Mouse (Mus musculus) midbrain, embryonic 14.5 days (tissue): ENCODE results near the gene D1Ertd622e. TPM values are rescaled to one million over a fixed set of nuclear protein-coding genes. Genes with fewer than 3 reads are reported as not detected.

ENCODE experiments used
- ATAC-seq: fragments of 200-750 bp; cut with Nextera tagmentation; 2 replicates; pipeline ENCODE4 v1.8.0; 2017; ENCODE audit warnings: moderate number of reproducible peaks, moderate library complexity; ENCODE audit not compliant: low FRiP score, low TSS enrichment
- DNase-seq: peaks from one replicate; pipeline ENCODE4 v3.0.0-alpha.2; 2015
- H3K27ac ChIP-seq: fragments of 300-500 bp; sonication (generic); replicated peaks from 2 replicates; pipeline ENCODE4 v1.5.1; 2014; ENCODE audit warnings: mild to moderate bottlenecking, low read depth, low read length, moderate library complexity
- H3K27me3 ChIP-seq: fragments of 300-500 bp; sonication (generic); 2 replicates; pipeline ENCODE4 v1.6.1; 2014; ENCODE audit warnings: low read length, control low read depth, mixed read lengths; ENCODE audit not compliant: control insufficient read depth, insufficient read depth
- H3K36me3 ChIP-seq: fragments of 300-500 bp; sonication (generic); 2 replicates; pipeline ENCODE4 v1.6.1; 2014; ENCODE audit warnings: low read length, control low read depth; ENCODE audit not compliant: control insufficient read depth, insufficient read depth
- H3K4me1 ChIP-seq: fragments of 300-500 bp; sonication (generic); 2 replicates; pipeline ENCODE4 v1.6.1; 2014; ENCODE audit warnings: mild to moderate bottlenecking, antibody characterized with exemption, low read length, control low read depth; ENCODE audit not compliant: control insufficient read depth, insufficient read depth
- H3K4me2 ChIP-seq: fragments of 300-500 bp; sonication (generic); 2 replicates; pipeline ENCODE4 v1.6.1; 2014; ENCODE audit warnings: mild to moderate bottlenecking, low read length, moderate library complexity
- H3K4me3 ChIP-seq: fragments of 300-500 bp; sonication (generic); replicated peaks from 2 replicates; pipeline ENCODE4 v1.5.1; 2014; ENCODE audit warnings: low read depth, low read length
- H3K9ac ChIP-seq: fragments of 300-500 bp; sonication (generic); replicated peaks from 2 replicates; pipeline ENCODE4 v1.6.1; 2014; ENCODE audit warnings: mild to moderate bottlenecking, low read length, moderate library complexity
- H3K9me3 ChIP-seq: fragments of 300-500 bp; sonication (generic); 2 replicates; pipeline ENCODE4 v1.6.1; 2016; ENCODE audit warnings: low read length, control low read depth, mixed read lengths; ENCODE audit not compliant: control insufficient read depth
- WGBS: fragments of 180-500 bp; shearing (Covaris S2); extraction: QIAGEN DNeasy Blood & Tissue Kit; methylation state at CpG from one replicate; pipeline ENCODE4 v1.1.7; 2014; 5-methylcytosine and 5-hydroxymethylcytosine counted together
- polyA plus RNA-seq: library from polyadenylated mRNA; unstranded; fragments of >200 nt; fragmentation: Nextera tagmentation; extraction: Ambion mirVana; gene quantifications from 2 replicates; pipeline ENCODE4 v1.2.1, GENCODE M21; 2014

The D1Ertd622e gene
- polyA plus RNA-seq, 1 experiment from 2014 or later, result 67.5 TPM

GRCm38 (mm10) chr1:97614531-97615462, 47.1 kb downstream of the D1Ertd622e start:
- no peak overlapping the region for H3K27ac ChIP-seq
- DNase-seq (no peak), ATAC-seq (no peak)
- no peaks in the 10 kb centered on the region for H3K9me3 ChIP-seq
- H3K4me3 ChIP-seq, result no peak overlapping the region
- 76% methylated on average over 11 of the region's 11 CpGs for WGBS
- no peaks in the 10 kb centered on the region for H3K36me3 ChIP-seq
- no peaks in the 10 kb centered on the region for H3K4me1 ChIP-seq
- H3K4me2 ChIP-seq, result no peak overlapping the region
- no peaks in the 10 kb centered on the region for H3K27me3 ChIP-seq
- no peak overlapping the region for H3K9ac ChIP-seq

- 67% methylated on average over 2 of the region's 2 CpGs for WGBS
- DNase-seq (no peak), ATAC-seq (no peak)
- no peak overlapping the region for H3K4me3 ChIP-seq
- H3K36me3 ChIP-seq, result no peaks in the 10 kb centered on the region
- H3K4me1 ChIP-seq, result no peaks in the 10 kb centered on the region
- H3K4me2 ChIP-seq, result no peak overlapping the region
- H3K9ac ChIP-seq, result no peak overlapping the region
- no peak overlapping the region for H3K27ac ChIP-seq
- H3K27me3 ChIP-seq, result no peaks in the 10 kb centered on the region
- no peaks in the 10 kb centered on the region for H3K9me3 ChIP-seq
These were observed 50.1 kb downstream of the D1Ertd622e start for GRCm38 (mm10) chr1:97611747-97612146.

GRCm38 (mm10) chr1:97603361-97603760, 58.5 kb downstream of the D1Ertd622e start:
- Histone ChIP-seq H3K4me1 (no peaks in the 10 kb centered on the region), H3K4me3 (no peak overlapping the region), H3K4me2 (no peak overlapping the region), H3K9ac (no peak overlapping the region), H3K27me3 (no peaks in the 10 kb centered on the region), H3K36me3 (no peaks in the 10 kb centered on the region), H3K27ac (no peak overlapping the region), H3K9me3 (no peaks in the 10 kb centered on the region)
- DNase-seq (no peak), ATAC-seq (no peak)
- 73% methylated on average over 1 of the region's 1 CpGs for WGBS

- Histone ChIP-seq H3K9ac (no peak overlapping the region), H3K27ac (no peak overlapping the region), H3K9me3 (no peaks in the 10 kb centered on the region), H3K4me3 (no peak overlapping the region), H3K4me1 (no peaks in the 10 kb centered on the region), H3K27me3 (no peaks in the 10 kb centered on the region), H3K36me3 (no peaks in the 10 kb centered on the region), H3K4me2 (no peak overlapping the region)
- DNase-seq, result no peak
- no peak for ATAC-seq
- WGBS, result 97% methylated on average over 2 of the region's 2 CpGs
These were observed 61.5 kb downstream of the D1Ertd622e start for GRCm38 (mm10) chr1:97600371-97600770.

GRCm38 (mm10) chr1:97599101-97599500, 62.8 kb downstream of the D1Ertd622e start:
- Histone ChIP-seq H3K27ac (no peak overlapping the region), H3K4me3 (no peak overlapping the region), H3K36me3 (no peaks in the 10 kb centered on the region), H3K4me2 (no peak overlapping the region), H3K27me3 (no peaks in the 10 kb centered on the region), H3K4me1 (no peaks in the 10 kb centered on the region), H3K9ac (no peak overlapping the region), H3K9me3 (no peaks in the 10 kb centered on the region)
- ATAC-seq, result no peak
- DNase-seq, result no peak
- 71% methylated on average over 3 of the region's 3 CpGs for WGBS

GRCm38 (mm10) chr1:97588561-97588960, 73.3 kb downstream of the D1Ertd622e start:
- H3K4me1 ChIP-seq, result no peaks in the 10 kb centered on the region
- no peak overlapping the region for H3K9ac ChIP-seq
- no peak overlapping the region for H3K4me3 ChIP-seq
- WGBS, result 21% methylated on average over 3 of the region's 3 CpGs
- no peak for DNase-seq
- no peak overlapping the region for H3K27ac ChIP-seq
- no peaks in the 10 kb centered on the region for H3K36me3 ChIP-seq
- H3K4me2 ChIP-seq, result no peak overlapping the region
- H3K9me3 ChIP-seq, result no peaks in the 10 kb centered on the region
- no peak for ATAC-seq
- no peaks in the 10 kb centered on the region for H3K27me3 ChIP-seq

- Histone ChIP-seq H3K27ac (no peak overlapping the region), H3K9me3 (no peaks in the 10 kb centered on the region), H3K9ac (no peak overlapping the region)
These were observed 76.8 kb downstream of the D1Ertd622e start for GRCm38 (mm10) chr1:97585106-97585505.

GRCm38 (mm10) chr1:97584171-97584570, 77.7 kb downstream of the D1Ertd622e start:
- no peak overlapping the region for H3K9ac ChIP-seq
- DNase-seq (no peak), ATAC-seq (no peak)
- no peaks in the 10 kb centered on the region for H3K4me1 ChIP-seq
- H3K36me3 ChIP-seq, result no peaks in the 10 kb centered on the region
- 75% methylated on average over 3 of the region's 3 CpGs for WGBS
- no peaks in the 10 kb centered on the region for H3K27me3 ChIP-seq
- no peak overlapping the region for H3K4me3 ChIP-seq
- no peak overlapping the region for H3K4me2 ChIP-seq
- no peaks in the 10 kb centered on the region for H3K9me3 ChIP-seq
- no peak overlapping the region for H3K27ac ChIP-seq

More at GRCm38 (mm10) chr1:97585106-97585505, 76.8 kb downstream of the D1Ertd622e start:
- Histone ChIP-seq H3K4me1 (no peaks in the 10 kb centered on the region), H3K36me3 (no peaks in the 10 kb centered on the region), H3K4me3 (no peak overlapping the region), H3K27me3 (no peaks in the 10 kb centered on the region), H3K4me2 (no peak overlapping the region)
- ATAC-seq (no peak), DNase-seq (no peak)

GRCm38 (mm10) chr1:97583085-97583484, 78.8 kb downstream of the D1Ertd622e start:
- Histone ChIP-seq H3K4me1 (no peaks in the 10 kb centered on the region), H3K9ac (no peak overlapping the region), H3K27ac (no peak overlapping the region), H3K4me3 (no peak overlapping the region), H3K27me3 (no peaks in the 10 kb centered on the region), H3K4me2 (no peak overlapping the region), H3K36me3 (no peaks in the 10 kb centered on the region), H3K9me3 (no peaks in the 10 kb centered on the region)
- DNase-seq (no peak), ATAC-seq (no peak)
- WGBS, result 87% methylated on average over 4 of the region's 4 CpGs
